Mouse (Mus musculus) olfactory bulb, adult 2 months (tissue): ENCODE measurements around the gene Lce1a2.

Experiments used
- CTCF ChIP-seq: fragments of 200-500 bp; IDR thresholded peaks from 2 replicates; pipeline ENCODE4 v1.5.1; 2012; ENCODE audit warnings: low read depth, mild to moderate bottlenecking, low read length, moderate library complexity; ENCODE audit not compliant: insufficient read depth
- POLR2A ChIP-seq: fragments of 200-500 bp; IDR thresholded peaks from 2 replicates; pipeline ENCODE4 v1.6.1; 2012; ENCODE audit warnings: mild to moderate bottlenecking, low read depth, low read length, moderate library complexity; ENCODE audit not compliant: insufficient read depth

DNA sequence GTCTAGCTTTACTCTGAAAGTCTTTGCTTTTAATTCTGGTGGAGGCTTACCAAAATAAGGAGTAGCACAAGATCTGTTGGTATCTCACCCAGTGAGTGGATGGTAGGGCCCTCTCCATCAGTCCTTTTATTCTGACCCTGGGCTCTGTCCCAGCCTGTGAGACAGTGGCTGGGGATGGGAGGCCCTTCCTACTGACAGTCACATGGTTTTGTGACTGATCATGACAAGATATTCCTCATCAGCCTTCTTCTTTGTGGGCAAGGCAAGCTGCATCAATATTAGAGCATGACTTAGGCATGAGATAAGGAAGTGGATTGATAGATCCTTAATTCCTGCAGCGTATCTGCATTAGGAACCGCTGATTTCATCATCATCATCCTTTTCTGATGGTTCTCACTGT lies 38.9 kb upstream of the Lce1a2 start, which contains the start of gene Lce1e:
- TF ChIP-seq CTCF: no peak
- TF ChIP-seq POLR2A: no peak
